Mouse (Mus musculus): ENCODE measurements around the gene Car4. TPM values are rescaled to one million over a fixed set of nuclear protein-coding genes. Genes with fewer than 3 reads are reported as not detected.

Gene Car4
- 10 to 100 TPM; 56.8 to 63.0 TPM for total RNA-seq (2021)
- long read RNA-seq, transcript Car4-201 (8 exons, 1,256 nt), result major isoform, 102 of 130 reads
- long read RNA-seq, partial matches to known transcripts, result 5 of 130 reads
- long read RNA-seq, other reads (novel, unspliced or antisense), result 23 of 130 reads

DNA sequence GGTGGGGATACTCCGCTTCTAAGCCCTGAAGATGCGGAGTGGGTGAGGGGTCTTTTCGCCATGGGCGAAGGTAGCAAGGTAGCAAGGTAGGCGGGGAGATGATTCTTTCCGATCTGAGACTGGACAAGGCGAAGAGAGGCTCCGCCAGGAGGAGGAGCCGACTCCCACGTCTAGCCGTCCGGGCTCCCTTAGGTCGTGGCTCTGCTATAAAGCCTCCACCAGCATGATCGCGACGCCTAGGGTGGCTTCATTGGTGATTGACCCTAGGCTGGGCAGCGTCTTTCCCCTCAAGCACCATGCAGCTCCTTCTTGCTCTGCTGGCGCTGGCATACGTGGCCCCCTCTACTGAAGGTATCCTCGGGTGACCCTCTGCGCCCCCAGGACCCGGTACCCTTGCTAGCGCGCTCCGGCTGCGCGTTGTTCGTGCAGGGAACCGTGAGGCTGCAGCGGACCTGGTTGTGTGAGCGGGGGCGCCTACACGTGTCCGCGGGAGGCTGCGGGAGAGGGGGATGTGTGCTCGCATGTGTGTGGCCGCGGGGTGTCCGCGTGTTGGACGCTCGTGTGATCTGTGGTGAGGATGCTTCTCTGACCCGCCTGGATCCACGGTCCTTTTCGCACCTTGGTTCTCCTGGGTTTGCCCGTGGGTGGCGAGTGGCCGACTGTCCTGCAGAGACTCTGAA is at the start of gene Car4:
Gene Car4, plus strand, starts transcription at position 196 of the 680 bp plus-strand sequence.
- no peak for DNase-seq (ENCODE audit: low spot score in 2 of 2)

DNA sequence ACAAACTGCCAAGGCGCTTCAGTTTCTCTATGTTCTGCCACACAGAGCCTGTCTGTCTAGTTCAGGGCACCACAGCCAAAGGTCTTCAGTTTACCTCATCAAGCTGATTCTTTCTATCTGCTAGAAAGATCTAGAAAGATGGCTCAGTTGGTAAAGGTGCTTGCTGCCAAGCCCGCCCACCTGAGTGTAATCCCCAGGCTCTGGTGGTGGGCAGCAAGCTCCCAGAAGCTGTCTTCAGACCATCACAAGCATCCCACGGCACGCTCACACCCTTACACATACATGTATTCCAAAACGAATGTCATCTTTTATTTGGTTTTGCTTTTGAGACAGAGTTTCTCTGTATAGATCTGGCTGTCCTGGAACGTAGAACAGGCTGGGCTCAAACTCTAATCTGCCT is 49.1 kb upstream of the Car4 start:
- no peak for DNase-seq (ENCODE audit: low spot score in 2 of 2)

DNA sequence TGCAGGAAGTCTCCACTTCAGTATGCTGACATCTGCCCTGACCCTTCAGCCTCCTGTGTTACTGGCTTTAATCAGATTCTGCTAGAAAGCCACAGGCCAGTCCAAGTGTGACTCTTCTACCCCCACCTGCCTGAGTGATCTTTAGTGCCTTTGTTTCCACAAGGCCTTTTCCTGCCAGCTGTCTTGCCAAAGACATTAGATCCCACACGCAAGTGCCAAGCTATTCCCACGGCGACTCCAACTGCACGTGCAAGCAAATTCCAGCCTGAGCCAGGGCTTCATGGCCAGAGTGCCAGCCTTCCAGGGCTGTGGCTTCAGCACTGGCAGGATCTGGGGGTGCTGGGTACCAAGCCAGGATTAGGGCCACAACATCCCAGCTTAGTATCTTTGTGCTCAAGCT is 47.2 kb upstream of the Car4 start:
- no peak for DNase-seq (ENCODE audit: low spot score in 2 of 2)

DNA sequence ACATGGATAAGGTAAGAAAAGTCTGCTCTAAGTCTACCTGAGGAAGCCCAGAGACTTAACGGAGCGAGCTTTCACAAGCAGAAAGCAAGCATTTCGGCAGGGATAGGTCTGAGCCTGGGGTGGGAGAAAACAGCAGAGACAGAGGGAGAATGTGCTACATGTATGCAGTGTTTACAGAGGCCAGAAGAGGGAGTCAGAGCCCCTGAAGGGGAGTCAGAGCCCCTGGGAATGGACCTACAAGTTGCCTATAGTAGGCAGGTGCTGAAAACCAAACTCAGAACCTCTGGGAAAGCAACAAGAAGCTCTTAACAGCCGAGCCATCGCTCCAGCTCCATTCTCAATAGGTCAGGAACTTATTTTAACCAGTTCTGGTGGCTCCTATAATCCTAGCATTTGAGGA is 42.9 kb upstream of the Car4 start:
- no peak for DNase-seq (ENCODE audit: low spot score in 2 of 2)

DNA sequence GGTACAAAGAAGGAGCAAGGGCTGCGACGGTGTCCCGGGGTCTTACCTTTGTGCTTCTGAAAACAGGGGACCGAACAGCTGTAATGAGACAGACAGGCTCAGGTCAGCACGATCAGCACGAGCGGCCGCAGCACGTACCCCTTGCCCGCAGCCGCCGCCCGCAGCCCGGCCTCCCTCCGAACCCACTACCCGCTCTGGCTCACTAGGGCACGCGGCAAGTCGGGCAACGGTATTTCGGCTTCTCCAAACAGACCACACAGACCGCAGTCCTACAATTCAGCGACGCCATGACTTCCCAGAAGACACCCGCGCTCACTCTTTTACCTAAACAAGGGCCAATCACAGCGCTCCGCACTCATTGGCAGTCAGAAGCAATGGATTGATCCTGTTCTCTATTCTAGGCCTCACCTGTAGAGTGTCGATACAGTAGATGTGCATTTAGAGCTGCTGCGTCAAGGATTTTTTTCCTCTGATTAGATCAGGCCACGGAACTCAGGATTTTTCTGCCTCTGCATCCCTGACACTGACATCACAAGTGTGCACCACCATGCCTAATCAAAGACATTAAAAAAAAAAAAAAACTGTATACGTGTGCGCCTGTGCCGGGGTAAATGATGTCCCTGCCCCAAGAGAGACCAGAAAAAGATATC is 41.4 kb upstream of the Car4 start, which contains the start of gene Znhit3:
Gene Znhit3, minus strand, starts transcription at position 314 of the 650 bp plus-strand sequence.
- DNase-seq (ENCODE audit: low spot score in 2 of 2), result peak; percentile 82 to 88

DNA sequence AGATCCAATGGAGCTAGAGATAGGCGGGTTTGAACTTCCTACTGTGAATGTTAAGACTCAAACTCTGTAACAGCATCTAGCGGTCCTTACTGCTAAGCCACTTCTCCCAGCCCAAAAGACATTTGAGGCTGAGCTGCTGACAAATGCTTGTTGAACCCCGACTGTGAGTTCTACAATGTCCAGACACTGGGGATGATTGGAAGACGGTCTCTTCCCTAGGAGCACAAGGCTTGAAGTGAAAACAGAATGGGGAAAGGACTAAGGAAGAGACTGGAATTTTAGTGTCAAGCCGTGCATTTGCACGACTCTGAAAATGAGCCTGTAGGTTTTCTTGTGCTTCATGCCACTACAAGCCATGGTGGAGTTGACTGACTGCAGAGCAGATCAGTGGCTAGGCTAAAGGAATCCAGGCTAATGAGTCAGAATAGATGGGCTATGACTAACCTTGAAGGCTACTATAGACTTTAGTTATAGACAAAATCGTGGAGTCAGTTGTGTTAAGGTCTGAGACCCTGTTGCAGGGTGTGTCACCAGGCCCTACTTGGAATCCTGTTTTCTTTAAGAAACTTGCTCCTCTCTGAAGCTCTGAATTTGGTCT is 40.8 kb upstream of the Car4 start:
- no peak for DNase-seq (ENCODE audit: low spot score in 2 of 2)

DNA sequence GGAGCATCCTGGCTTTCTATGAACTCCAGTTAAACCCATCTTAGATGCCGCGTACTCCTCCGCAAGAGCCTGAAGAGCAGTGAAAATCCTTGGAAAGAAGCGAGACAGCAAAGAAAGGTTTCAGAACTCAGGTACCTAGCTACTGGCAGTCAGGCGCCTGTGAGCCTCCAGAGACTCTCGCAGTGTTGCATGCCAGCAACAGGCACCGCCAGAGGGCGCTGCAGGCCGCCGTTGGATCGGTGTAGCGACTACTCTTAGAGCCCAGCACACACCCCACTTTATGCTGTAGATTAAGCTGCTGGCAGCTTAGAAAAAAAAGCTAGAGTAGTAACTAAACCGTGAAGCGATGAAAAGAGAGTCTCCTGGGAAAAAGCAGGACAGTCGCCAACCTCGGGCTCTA is 39.2 kb upstream of the Car4 start:
- peak; percentile 95 to 96 for DNase-seq (ENCODE audit: low spot score in 2 of 2)

DNA sequence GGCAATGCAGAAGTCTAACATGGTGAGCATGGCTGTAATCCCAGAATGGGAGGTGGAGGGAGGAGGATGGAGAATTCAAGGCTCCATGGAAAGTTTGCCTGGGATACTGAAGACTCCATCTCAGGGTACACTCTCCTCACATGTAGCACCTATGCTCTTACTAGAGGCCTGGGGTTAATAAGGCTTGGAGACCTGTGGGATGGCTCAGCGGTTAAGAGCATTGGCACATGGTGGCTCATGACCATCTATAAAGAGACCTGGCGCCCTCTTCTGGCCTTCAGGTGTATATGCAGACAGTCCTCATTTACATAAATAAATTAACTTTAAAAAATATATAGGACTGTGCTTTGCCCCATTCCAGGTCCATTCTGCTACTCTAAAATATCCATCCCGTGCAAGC is 38.3 kb upstream of the Car4 start:
- DNase-seq (ENCODE audit: low spot score in 2 of 2), result peak; percentile 26

DNA sequence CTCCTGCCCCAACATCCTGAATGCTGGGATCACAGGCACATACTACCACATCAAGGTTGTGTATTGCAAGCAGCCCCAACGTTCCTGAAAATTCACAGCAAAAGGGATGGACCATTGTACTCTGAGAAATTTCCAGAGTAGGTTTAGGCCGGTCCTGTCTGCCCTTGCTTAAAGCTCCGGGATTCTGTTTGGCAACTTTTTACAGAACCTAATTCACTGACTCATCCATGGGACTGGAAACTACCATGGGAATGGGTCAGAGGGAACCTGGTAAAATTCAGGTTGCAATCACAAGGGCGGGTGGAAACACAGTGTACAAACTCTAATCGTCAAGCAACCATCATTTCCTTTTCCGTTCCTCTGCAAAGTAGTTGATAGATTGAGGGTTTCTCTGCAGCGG is 37.6 kb upstream of the Car4 start:
- no peak for DNase-seq (ENCODE audit: low spot score in 2 of 2)

DNA sequence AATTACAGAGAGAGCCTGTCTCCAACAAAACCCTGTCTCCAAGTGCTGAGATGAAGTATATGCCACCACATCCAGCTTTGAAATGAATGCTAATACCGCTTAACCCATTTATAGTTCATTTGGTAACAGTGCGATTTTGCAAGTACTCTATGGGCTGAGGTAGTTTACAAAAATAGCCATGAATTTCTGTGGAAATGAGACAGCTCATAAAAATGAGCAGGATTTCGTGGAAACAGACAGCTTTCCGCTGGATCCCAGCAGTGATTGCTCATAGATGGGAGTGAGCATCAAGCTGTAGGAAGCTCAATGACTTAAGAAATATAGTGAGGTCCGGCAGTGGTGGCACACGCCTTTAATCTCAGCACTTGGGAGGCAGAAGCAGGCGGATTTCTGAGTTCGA is 36.6 kb upstream of the Car4 start:
- no peak for DNase-seq (ENCODE audit: low spot score in 2 of 2)

DNA sequence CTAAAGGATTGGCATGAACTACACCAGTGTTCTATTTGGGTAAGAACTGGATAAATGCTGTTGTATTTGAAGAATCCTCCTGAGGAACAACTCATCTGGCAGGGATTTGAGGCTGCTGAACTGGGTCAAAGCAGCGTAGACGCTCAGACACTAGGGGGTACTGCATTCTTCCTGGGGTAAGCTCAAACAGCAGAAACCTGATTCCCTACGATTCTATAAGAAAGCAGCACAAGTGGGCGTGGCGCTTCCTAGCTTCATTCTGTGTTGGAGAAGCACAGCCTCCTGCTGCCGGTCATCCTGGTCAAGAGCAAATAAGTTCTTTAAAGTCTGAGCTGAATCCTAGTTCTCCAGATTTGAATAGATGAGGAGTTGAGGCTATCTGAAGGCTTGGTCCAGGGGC is 25.3 kb upstream of the Car4 start:
- DNase-seq (ENCODE audit: low spot score in 2 of 2), result no peak

DNA sequence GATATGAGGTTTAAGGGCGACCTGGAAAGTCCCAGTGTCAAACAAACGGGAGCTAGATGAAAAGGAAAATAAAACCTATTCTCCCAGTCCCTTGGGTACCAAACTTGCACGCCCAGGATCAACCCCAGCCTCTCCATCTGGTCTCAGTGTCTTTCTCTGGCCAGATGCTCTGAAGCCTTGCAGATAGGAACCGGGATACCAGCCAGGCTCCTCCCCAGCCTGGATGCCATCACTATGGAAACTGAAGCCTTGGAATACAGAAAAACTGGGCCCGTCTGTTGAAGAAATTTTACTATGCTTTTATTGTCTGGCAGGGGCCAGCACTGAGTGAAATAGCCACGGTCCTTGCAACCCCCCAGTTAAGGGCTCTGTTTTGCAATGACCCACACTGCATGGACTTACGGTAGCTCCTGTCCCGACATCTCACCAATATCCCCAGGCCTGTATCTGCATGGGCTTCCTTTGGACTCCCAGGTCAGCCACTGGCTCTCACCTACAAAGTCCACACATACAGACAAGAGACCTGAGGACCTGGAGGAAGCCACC is 18.0 kb upstream of the Car4 start:
- peak; percentile 56 to 71 for DNase-seq (ENCODE audit: low spot score in 2 of 2)

DNA sequence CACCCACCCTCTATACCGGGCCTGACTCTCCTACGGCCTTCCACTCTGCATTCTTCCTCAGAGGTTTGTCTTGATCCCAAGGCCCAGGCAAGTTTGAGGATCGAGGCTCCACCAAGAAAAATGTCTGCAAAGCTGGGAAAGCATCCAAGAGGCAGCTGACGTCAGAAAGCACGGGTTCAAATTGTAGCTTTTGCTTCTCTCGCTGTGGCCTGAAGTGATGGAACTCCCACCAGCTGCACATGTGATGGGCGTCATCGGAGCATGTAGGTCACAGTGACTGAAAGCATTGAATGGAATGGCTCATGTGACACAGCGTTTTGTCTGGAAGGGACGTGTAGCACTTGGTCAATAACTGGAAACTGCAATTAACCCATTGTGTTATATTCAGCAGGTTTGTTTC is 17.4 kb upstream of the Car4 start:
- DNase-seq (ENCODE audit: low spot score in 2 of 2), result peak in 1 of 2 experiments; percentile 38

DNA sequence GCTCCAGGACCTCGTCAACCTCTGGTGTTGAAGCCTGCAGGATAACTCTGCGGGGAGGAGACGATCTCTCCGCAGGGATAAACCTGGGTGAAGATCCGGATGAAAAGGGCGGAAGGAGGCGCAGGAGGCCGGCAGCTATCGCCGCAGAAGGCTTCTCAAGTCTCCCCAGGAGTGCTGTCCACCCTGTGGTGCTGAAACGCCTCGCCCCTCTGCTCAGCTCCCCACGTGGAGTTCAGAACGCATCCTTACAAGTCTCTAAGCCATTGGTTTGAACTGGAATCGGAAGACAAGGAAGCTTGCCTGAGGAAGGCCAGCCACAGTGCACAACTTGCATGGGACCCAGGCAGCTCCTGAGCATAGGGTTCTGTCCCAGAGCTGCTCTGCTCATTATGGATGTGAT is 13.6 kb upstream of the Car4 start:
- peak in 1 of 2 experiments; percentile 49 for DNase-seq (ENCODE audit: low spot score in 2 of 2)

DNA sequence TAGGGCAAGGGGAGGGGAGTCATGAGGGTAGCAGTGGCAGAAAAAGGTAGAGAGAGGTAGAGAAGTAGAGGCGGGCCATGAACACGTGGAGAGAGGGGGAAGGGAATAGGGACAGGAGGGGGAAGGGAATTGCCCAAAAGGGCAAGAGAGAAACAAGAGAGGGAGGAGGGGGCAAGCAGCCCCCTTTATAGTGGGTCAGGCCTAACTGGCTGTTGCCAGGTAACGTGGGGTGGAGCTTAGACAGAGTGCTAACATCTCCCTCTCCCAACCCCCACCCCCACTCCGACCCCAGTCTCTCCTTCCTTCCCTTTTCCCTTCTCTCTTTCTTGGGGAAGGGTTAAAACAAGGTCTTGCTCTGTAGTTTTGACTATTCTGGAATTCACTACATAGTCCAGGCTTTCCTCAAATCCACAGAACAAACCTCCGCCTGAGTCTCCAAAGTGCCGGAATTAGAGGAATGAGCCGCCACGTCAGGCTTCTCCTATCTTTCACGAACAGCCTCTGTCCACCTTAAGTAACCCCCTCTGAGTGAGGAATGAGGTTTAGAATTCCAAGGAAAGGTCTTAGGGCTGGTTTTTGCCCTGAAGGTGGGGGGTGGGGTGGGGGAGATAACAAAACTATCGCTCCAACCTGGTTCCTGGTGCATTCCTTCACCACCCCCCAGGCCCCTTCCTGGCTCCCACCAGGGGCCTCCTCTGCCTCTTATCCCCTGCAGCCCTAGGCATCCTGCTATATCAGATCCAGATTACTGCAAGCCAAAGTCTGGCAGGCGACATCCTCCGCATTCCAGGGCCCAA is 12.7 kb upstream of the Car4 start:
- no peak for DNase-seq (ENCODE audit: low spot score in 2 of 2)

DNA sequence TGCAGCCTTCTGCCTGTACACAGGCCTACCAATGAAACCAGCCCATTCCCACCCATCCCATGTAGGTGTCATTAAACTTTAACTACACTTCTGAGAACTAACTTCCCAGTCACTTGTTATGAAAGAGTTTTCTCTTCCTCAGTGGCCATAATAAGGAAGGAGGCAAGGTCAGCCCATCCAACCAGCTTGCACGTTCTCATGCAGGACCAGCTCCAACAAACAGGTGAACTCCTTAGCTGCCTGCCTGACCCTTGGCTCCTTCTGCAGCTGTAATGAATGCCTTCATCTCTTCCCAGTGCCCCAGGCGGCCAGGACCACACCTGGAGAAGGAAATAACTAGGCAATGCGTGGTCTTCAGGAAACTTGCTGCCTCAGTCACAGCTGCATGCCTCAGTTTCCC is 11.7 kb upstream of the Car4 start:
- DNase-seq (ENCODE audit: low spot score in 2 of 2), result no peak

DNA sequence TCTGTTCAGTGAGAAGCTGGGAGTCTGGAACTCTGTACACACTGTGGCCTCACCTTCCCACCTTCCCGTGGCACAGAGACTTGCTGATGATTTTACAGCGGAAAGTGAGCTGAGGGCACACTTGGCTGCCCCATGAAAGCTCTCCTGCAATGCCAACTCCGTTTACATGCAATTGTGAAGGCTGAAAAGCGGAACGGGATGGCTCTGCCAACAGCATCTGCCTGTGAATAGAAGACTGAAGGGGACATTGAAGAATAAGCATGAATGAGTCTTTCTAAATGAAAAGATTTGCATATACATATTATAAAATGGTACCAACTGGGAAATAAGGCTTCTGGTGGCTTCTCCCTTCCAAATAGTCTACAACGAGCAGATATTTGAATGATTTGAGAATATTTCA is 10.4 kb upstream of the Car4 start:
- DNase-seq (ENCODE audit: low spot score in 2 of 2), result no peak

DNA sequence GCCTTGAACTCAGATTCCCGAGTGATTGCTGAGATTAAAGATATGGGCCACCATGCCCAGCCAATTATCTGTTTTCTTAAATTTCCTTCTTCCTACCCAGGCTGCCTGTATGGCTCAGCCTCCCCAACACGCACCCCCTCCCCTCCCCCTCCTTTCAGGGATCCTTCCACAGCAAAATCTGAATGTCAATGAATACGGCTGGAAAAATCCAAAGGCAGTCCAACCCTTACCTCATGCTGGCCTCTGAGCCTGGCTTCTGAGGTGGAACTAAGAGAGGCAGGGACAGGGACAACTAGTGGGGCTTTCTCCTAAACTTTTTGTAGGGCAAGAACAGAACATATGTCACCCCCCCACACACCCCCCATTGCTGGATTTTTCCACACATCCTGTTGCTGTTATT is 9.5 kb upstream of the Car4 start:
- no peak for DNase-seq (ENCODE audit: low spot score in 2 of 2)

DNA sequence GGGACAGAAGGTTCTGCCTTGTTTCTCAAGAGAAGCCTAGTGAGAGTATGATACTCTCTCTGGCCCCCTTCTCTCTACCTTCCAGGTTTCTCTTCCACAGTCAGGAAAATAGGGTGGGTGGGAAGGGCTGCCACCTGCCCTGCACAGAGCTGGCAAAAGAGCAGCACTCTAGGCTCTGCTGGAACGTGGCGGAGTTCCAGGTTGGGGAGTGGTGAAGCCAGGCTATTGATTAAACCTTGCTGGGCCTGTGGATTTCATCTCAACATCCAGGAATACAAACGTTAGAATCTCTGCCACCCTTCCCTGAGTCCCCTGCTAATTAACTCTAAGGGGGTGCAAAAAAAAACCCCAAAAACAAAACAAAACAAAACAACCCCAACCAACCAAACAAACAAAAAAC is 9.1 kb upstream of the Car4 start:
- no peak for DNase-seq (ENCODE audit: low spot score in 2 of 2)

DNA sequence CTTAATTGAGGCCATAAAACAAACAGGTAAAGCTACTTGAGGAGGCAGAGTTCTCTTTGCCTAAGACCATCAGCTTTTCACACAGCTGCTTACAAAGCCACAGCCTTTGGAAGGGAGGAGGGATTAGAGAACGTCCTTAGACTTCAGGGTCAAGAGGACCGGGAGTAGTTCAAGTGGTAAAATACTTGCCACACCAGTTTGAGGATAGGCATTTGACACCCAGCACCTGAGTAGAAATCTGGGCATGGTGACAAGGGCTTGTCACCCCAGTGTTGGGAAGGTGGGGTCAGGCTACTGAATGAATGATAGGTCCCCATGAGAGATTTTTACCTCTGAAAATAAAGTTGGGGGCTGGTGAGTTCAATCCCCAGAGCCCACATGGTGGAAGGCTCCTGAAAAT is 5.0 kb upstream of the Car4 start:
- DNase-seq (ENCODE audit: low spot score in 2 of 2), result no peak

DNA sequence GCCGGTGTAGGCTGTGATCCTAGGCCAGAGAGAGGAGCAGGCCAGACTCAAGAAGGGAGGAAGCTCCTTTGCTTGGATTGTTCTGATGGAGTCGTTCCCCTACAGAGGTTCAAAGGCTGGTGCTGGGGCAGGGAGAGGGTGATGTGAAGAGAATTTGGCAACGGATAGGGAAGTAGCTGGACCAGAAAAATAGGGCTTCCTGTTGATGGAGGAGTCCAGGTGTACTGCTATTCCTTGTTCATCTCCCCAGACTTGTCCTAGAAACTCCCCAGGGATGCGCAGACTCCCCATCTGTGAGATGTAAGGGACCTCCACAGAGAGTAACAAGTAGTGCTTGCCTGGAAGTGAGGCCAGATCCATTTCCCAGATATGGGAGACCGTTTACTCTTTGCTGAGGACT is 1.2 kb upstream of the Car4 start:
- no peak for DNase-seq (ENCODE audit: low spot score in 2 of 2)
